Mouse (Mus musculus): ENCODE measurements around the gene Ndufaf8. TPM values are rescaled to one million over a fixed set of nuclear protein-coding genes. Genes with fewer than 3 reads are reported as not detected.

Ndufaf8 gene
- polyA plus RNA-seq, 1 experiment from 2014 or later, result 82.0 TPM

DNA sequence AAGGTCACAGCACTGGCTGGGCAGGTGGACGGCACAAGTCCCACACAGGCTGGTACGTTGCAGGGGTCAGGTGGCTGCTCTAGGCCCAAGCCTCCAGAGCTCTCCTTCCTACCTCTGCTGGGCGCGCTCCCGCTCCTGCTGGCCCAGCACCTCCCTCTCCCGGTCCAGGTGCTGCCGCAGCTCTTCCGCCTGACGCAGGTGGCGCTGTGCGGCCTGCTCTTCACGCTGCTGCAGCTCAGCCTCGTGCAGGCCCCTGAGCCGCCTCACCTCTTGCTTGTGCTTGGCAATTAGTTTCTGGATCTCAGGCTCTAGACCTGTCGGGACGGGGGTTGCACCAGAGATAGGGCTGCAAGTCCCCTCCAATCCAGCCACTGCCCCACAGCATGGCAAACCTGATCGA, 30.9 kb upstream of the Ndufaf8 start:
- H3K9me3 ChIP-seq, result no peaks in the 10 kb centered on the region
- H3K27me3 ChIP-seq (replicated peaks; ENCODE audit: low read depth, poor library complexity, severe bottlenecking), result no peaks in the 10 kb centered on the region; the same call in 1 of the 2 replicates
- no peak overlapping the region; the same call in 1 of the 2 replicates for H3K27ac ChIP-seq (replicated peaks)
- WGBS, result 51% methylated on average over 17 of the region's 17 CpGs
- H3K36me3 ChIP-seq (replicated peaks), result peaks cover 100% of the 10 kb centered on the region
- DNase-seq (ENCODE audit: low spot score), result peak; percentile 50
- no peak overlapping the region for H3K4me3 ChIP-seq
- peaks cover 74% of the 10 kb centered on the region for H3K4me1 ChIP-seq

DNA sequence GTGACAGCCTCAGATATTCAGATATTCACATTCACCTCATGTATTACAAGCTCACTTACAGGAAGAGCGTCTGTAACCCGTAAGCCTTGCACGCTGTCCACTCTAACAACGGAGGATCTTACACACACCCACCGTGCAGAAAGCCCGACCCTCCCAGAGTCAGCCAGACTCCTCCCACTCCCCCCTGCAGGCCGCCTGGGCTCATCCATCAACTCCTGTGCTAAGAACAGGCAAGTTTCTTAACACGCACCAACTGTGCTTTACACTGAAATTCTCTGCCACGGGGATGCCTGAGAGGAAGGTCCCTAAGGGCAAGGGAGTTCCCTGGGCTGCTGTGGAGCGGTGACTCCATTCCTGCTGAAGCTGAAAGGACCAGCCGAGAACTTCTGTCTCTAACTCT, 29.5 kb upstream of the Ndufaf8 start:
- 53% methylated on average over 11 of the region's 11 CpGs for WGBS
- DNase-seq (ENCODE audit: low spot score), result no peak
- Histone ChIP-seq H3K36me3 (replicated peaks) (peaks cover 100% of the 10 kb centered on the region), H3K27me3 (replicated peaks; ENCODE audit: low read depth, poor library complexity, severe bottlenecking) (no peaks in the 10 kb centered on the region; the same call in 1 of the 2 replicates), H3K4me3 (no peak overlapping the region), H3K27ac (replicated peaks) (peak overlapping the region; percentile 41; the same call in 1 of the 2 replicates), H3K4me1 (peaks cover 75% of the 10 kb centered on the region), H3K9me3 (no peaks in the 10 kb centered on the region)

DNA sequence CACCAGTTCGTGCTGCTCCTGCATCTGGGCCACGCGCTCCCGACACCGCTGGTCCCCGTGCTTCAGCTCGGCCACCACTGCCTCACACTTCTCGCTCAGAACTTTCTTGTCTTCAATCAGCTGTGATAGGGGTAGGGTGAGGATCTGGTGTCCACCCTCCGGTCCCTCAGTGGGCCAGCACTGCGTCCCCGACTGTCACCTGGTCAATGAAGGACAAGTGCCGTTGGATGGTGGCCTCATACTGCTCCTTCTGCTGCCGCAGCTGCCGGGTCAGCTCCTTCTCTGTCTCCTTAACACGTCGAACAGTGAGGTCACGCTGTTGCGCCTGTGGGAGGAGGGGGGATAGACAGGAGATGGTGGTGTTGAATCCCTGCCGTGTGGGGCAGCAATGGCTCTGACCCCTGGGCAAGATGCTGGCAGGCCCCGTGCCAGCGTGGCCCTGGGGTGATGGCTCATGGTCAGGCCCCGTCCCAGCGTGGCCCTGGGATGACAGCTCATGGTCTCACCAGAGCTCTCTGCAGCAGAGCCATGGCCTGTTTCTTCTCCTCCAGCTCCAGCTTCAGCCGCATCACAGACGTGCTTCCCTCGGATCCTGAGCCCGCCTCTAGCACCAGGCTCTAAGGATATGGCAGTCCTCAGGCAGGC, 28.3 kb upstream of the Ndufaf8 start:
- WGBS, result 88% methylated on average over 27 of the region's 27 CpGs
- Histone ChIP-seq H3K27me3 (replicated peaks; ENCODE audit: low read depth, poor library complexity, severe bottlenecking) (no peaks in the 10 kb centered on the region; the same call in 1 of the 2 replicates), H3K36me3 (replicated peaks) (peaks cover 100% of the 10 kb centered on the region), H3K27ac (replicated peaks) (no peak overlapping the region), H3K9me3 (no peaks in the 10 kb centered on the region), H3K4me1 (peaks cover 80% of the 10 kb centered on the region), H3K4me3 (no peak overlapping the region)
- DNase-seq (ENCODE audit: low spot score), result no peak

DNA sequence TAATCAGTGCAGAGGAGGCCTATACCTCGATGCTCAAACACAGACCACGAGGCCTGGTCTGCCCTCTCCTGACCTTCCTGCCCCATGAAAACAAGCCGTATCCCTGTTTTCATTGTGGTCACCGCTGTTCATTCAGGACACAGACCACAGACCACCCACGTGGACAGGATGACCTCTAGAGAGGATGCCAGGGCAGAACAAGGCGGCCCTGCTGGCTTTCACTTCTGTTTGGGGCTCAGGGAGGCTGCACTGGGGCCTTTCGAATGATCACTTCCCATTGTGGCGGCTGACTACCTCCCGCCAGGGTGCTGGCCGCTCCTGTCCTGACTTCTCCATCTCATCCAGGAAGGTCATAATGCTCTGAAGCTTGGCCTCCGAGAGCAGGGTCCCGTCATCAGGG, 27.7 kb upstream of the Ndufaf8 start:
- no peak for DNase-seq (ENCODE audit: low spot score)
- 30% methylated on average over 12 of the region's 12 CpGs for WGBS
- peaks cover 100% of the 10 kb centered on the region for H3K36me3 ChIP-seq (replicated peaks)
- peak overlapping the region; percentile 72; the same call in 1 of the 2 replicates for H3K27ac ChIP-seq (replicated peaks)
- no peaks in the 10 kb centered on the region; the same call in 1 of the 2 replicates for H3K27me3 ChIP-seq (replicated peaks; ENCODE audit: low read depth, poor library complexity, severe bottlenecking)
- peaks cover 77% of the 10 kb centered on the region for H3K4me1 ChIP-seq
- no peaks in the 10 kb centered on the region for H3K9me3 ChIP-seq
- no peak overlapping the region for H3K4me3 ChIP-seq

DNA sequence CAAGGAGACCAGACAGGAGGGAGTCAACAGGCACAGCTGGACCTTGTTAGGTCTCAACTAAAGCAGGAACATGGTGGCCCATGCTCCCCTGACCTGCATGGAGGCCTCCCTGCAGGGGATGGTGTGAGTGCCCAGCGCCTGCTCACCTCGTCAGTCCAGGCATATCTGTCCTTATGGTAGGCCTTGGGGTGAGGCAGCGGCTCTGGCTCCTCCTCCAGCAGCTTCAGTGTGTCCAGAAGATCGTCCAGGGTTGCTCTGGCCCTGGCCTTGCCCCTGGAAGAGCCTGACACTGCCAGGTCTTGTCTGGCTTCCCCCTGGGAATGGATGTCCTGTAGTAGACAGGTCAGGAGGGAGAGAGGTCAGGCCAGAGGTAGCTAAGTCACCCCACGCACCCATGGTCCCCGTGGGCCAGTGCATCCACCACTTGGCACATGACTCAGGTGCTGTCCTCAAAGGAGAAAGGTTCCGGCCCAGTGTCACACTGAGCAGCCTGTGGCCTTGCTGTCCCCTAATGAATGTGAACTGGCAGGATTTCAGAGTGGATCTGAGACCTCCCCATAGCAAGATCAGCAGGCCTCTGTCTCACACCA, 26.9 kb upstream of the Ndufaf8 start:
- Histone ChIP-seq H3K27ac (replicated peaks) (peak overlapping the region; percentile 72), H3K4me3 (no peak overlapping the region), H3K27me3 (replicated peaks; ENCODE audit: low read depth, poor library complexity, severe bottlenecking) (no peaks in the 10 kb centered on the region; the same call in 1 of the 2 replicates), H3K4me1 (peaks cover 69% of the 10 kb centered on the region), H3K9me3 (no peaks in the 10 kb centered on the region), H3K36me3 (replicated peaks) (peaks cover 100% of the 10 kb centered on the region)
- no peak for DNase-seq (ENCODE audit: low spot score)
- WGBS, result 73% methylated on average over 7 of the region's 7 CpGs

DNA sequence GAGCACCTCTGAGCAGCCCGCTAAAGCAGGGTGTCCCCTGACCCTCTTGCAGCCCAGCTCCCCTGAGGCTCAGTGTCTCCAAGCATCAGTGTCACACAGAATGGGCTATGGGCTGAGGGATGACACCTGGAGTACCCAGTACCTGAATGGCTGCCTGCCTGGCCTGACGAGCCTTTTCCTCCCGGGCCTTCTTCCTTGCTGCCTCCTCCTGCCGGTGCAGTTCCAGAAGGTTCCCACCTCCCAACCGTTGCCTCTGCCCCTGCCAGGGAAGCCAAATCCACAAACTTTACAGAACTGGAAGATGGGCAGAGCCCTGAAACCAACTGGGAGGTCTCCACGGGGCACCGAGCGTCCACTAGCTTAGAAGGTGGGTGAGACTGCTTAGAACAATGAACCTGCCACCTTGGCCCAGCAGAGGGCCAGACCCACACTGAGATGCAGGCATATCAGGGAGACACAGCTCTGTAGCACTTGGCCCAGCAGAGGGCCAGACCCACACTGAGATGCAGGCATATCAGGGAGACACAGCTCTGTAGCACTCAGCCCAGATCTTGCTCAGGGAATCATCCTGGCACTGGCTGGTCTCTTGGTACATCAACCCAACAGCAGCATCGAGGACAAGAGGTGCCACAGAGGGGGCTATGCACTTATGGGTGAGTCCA, 25.6 kb upstream of the Ndufaf8 start:
- no peak for DNase-seq (ENCODE audit: low spot score)
- Histone ChIP-seq H3K9me3 (no peaks in the 10 kb centered on the region), H3K27me3 (replicated peaks; ENCODE audit: low read depth, poor library complexity, severe bottlenecking) (no peaks in the 10 kb centered on the region; the same call in 1 of the 2 replicates), H3K36me3 (replicated peaks) (peaks cover 100% of the 10 kb centered on the region), H3K4me3 (no peak overlapping the region), H3K4me1 (peaks cover 56% of the 10 kb centered on the region), H3K27ac (replicated peaks) (no peak overlapping the region)
- 90% methylated on average over 9 of the region's 9 CpGs for WGBS

DNA sequence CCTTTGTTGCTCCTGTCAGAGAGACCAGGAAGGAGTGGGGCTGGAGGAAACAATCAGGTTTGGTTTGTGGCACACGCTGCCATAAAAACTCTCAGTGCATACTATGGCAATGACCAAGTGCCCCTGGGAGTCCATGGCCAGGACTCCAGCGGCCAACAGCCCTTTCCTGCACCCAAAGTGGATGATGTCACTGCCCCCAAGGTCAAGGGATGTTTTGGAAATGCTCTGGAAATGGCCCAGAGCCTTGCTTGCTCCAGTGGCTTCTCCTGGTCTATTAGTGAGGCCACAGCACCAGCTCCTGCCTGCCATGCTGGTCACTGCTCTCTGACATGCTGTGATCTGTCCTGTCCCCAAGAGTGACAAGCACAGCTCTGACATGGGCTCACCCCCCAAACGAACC, 22.5 kb upstream of the Ndufaf8 start:
- Histone ChIP-seq H3K27ac (replicated peaks) (no peak overlapping the region), H3K36me3 (replicated peaks) (peaks cover 100% of the 10 kb centered on the region), H3K4me3 (no peak overlapping the region), H3K9me3 (no peaks in the 10 kb centered on the region), H3K27me3 (replicated peaks; ENCODE audit: low read depth, poor library complexity, severe bottlenecking) (no peaks in the 10 kb centered on the region; the same call in 1 of the 2 replicates), H3K4me1 (peaks cover 28% of the 10 kb centered on the region)
- 82% methylated on average over 3 of the region's 3 CpGs for WGBS
- no peak for DNase-seq (ENCODE audit: low spot score)

DNA sequence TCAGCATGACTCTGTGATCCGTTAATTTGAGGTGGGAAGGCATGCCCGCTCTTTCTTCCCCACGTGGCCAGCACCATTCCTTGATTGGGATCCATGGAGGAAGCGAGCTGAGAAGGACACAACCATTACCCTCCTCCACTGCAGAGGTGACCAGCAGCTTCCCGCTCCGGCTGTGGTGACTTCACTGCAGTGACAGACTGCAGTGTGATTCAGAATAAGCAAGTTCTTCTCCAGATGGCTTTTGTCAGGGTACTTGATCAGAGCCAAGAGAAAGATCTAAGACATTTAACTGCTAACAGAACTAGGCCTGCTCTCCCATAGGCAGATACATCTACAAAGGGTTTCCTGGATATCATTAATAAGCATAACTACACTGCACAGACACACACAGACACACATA, 18.4 kb upstream of the Ndufaf8 start:
- H3K4me3 ChIP-seq, result no peak overlapping the region
- H3K9me3 ChIP-seq, result no peaks in the 10 kb centered on the region
- H3K4me1 ChIP-seq, result peaks cover 11% of the 10 kb centered on the region
- no peak for DNase-seq (ENCODE audit: low spot score)
- H3K36me3 ChIP-seq (replicated peaks), result peaks cover 96% of the 10 kb centered on the region
- H3K27me3 ChIP-seq (replicated peaks; ENCODE audit: low read depth, poor library complexity, severe bottlenecking), result no peaks in the 10 kb centered on the region
- no peak overlapping the region for H3K27ac ChIP-seq (replicated peaks)
- WGBS, result 92% methylated on average over 6 of the region's 6 CpGs

DNA sequence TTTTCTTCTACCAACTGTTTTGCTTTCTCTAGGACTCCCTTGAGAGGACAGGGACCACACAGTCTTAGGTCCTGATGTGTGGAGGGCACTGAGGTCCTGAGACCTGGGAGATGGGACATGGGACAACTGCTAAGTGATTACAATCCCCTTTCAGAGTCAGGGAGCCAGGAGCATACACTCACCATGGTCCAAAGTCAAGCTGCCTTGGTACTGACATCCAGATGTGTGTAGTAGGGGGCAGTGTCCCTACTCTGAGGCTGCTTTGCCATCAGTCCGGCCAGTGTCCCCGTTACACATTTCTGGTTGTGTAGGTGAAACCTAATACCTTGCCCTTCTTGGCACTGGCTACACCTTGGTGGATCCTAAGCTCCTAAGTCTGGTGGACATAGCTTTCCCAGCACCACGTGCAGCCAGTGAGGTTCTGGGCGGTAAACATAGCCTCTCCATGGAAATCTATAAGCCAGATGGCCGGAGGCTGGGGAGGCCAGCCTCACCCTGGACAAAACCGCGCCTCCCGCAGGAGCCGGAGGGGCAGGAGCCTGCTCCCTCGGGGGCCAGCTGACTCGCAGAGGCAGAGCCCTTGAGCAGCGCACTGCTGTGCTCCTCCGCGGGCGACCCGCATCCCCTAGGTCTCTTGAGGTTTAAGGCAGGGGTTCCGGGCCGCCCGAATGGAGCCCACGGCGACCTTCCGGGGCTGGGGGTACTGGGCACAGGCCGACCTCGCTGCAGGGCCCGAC, 12.7 kb upstream of the Ndufaf8 start:
- no peaks in the 10 kb centered on the region for H3K27me3 ChIP-seq (replicated peaks; ENCODE audit: low read depth, poor library complexity, severe bottlenecking)
- DNase-seq (ENCODE audit: low spot score), result no peak
- under 1% methylated on average over 25 of the region's 25 CpGs for WGBS
- H3K4me1 ChIP-seq, result peaks cover 25% of the 10 kb centered on the region
- H3K9me3 ChIP-seq, result no peaks in the 10 kb centered on the region
- H3K36me3 ChIP-seq (replicated peaks), result peaks cover 47% of the 10 kb centered on the region
- peak overlapping the region; percentile 81 for H3K4me3 ChIP-seq
- H3K27ac ChIP-seq (replicated peaks), result peak overlapping the region; percentile 94

DNA sequence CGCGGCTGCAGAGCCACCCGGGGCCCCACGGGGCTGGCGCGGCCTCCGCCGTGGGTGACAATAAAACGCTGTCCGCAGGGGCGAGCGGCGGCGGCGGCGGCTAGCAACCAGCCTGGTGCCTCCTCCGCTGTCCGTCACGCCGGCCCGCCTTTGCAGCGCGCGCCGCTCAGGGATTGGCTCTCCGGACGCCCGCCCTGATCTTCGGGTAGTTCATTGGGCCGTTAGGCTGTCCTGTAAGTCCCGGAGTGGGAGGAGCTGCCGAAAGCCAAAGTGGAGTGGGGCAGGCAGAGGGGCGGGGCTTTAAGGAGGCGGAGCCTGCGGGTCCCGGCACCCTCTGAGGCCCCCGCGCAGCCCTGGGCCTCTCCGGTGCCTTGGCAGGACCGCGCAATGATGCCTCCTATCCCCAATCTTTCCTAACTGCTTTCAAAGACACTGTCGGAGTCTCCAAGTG, 12.0 kb upstream of the Ndufaf8 start, which contains the start of gene Cep131:
TSS of gene Cep131 (minus strand) at position 126 of the 451 bp plus-strand sequence.
- H3K9me3 ChIP-seq, result no peaks in the 10 kb centered on the region
- under 1% methylated on average over 42 of the region's 42 CpGs for WGBS

DNA sequence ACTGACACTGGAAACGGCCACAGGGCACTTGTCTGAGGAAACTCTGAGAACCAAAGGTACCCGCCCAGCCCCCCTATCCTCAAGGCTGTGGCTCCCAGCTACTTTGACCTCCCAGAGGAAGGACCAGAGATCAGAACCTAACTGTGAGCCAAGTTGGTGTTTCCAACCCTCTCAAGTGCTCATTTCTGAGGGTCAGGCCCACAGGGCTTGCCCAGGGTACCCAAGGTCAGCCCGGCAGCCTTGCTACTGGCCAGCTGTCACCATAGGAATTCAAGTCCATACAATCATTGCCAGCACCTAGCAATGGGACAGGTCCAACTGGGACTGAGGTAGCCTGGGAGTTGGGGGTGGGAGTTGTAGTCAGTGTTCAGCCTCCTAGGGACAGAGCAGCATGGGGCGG, 8.1 kb upstream of the Ndufaf8 start:
- H3K36me3 ChIP-seq (replicated peaks), result peaks cover 54% of the 10 kb centered on the region
- H3K4me1 ChIP-seq, result peaks cover 14% of the 10 kb centered on the region
- H3K4me3 ChIP-seq, result no peak overlapping the region
- WGBS, result 90% methylated on average over 4 of the region's 4 CpGs
- H3K27me3 ChIP-seq (replicated peaks; ENCODE audit: low read depth, poor library complexity, severe bottlenecking), result no peaks in the 10 kb centered on the region
- H3K9me3 ChIP-seq, result no peaks in the 10 kb centered on the region
- DNase-seq (ENCODE audit: low spot score), result no peak
- no peak overlapping the region for H3K27ac ChIP-seq (replicated peaks)

More for the DNA sequence above, 12.0 kb upstream of the Ndufaf8 start, which contains the start of gene Cep131:
- DNase-seq (ENCODE audit: low spot score), result peak; percentile 99
- H3K4me3 ChIP-seq, result peak within 1 kb of the TSS; percentile 81
- H3K4me1 ChIP-seq, result peaks cover 25% of the 10 kb centered on the region
- no peaks in the 10 kb centered on the region for H3K27me3 ChIP-seq (replicated peaks; ENCODE audit: low read depth, poor library complexity, severe bottlenecking)
- H3K36me3 ChIP-seq (replicated peaks), result peaks cover 47% of the 10 kb centered on the region
- H3K27ac ChIP-seq (replicated peaks), result peak within 1 kb of the TSS; percentile 94
